Mouse (Mus musculus): Measurements from ENCODE around the gene Crip3. TPM values are rescaled to one million over a fixed set of nuclear protein-coding genes. Genes with fewer than 3 reads are reported as not detected.
A peak's percentile ranks its signal among the peaks of the same experiment; 100 is the strongest.

Gene Crip3
- total and polyA plus RNA-seq, 2 experiments from 2014 or later = 1.00 TPM; not detected in 1

DNA sequence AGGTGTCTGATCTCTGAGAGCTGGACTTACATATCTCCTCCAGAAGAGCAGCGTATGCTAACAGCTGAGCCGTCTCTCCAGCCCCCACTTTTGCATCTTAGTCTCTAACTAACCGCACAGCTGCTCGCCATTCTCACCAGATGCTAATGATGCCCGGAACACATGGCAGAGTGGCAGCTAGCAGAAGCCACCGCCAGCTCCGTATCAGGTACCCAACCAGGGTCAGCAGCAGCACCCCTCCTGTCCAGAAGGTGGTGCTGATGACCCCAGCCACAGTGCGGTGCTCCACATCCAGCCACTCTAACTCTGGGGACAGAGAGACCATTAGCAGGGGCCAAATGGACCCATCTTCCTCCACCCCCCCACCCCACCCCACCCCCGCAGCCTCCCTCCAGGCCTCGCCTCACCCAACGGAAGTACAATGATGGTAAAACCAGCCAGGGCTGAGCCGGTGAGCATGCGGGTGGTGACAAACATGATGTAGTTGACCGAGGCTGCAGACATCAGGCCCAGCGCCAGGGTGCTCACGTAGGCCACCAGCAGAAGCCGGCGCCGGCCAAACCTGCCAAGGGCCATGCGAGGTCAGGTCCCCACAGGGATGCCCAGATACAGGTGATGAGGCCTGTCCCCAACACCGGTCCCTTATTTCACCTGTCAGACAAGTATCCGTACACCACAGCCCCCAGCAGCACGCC lies 8.1 kb downstream of the Crip3 start:
- TF ChIP-seq CTCF (IDR thresholded peaks at IDR 0.05; ENCODE audit: low read depth) (peak; percentile 72), EP300 (IDR thresholded peaks at IDR 0.05; ENCODE audit: low read depth) (no peak)
- WGBS = 25% methylated on average over 23 of the region's 23 CpGs
- H3K36me3 ChIP-seq (replicated peaks; ENCODE audit: control insufficient read depth, insufficient read depth, low read length) = no peaks in the 10 kb centered on the region
- H3K4me1 ChIP-seq (ENCODE audit: control insufficient read depth, insufficient read depth) = no peaks in the 10 kb centered on the region
- DNase-seq (ENCODE audit: low spot score) = peak; percentile 36
- H3K9me3 ChIP-seq (replicated peaks; ENCODE audit: control insufficient read depth, low read length) = no peaks in the 10 kb centered on the region
- ATAC-seq (ENCODE audit: insufficient read depth, low read depth) = peak; percentile 60
- no peak overlapping the region for H3K27ac ChIP-seq (ENCODE audit: low read depth)
- no peak overlapping the region for H3K9ac ChIP-seq (replicated peaks; ENCODE audit: low read depth, low read length)
- no peak overlapping the region for H3K4me2 ChIP-seq (ENCODE audit: low read depth, low read length)
- peaks cover 25% of the 10 kb centered on the region for H3K27me3 ChIP-seq (ENCODE audit: control insufficient read depth, insufficient read depth, low read length)
- H3K4me3 ChIP-seq (ENCODE audit: low read depth, low read length) = no peak overlapping the region

DNA sequence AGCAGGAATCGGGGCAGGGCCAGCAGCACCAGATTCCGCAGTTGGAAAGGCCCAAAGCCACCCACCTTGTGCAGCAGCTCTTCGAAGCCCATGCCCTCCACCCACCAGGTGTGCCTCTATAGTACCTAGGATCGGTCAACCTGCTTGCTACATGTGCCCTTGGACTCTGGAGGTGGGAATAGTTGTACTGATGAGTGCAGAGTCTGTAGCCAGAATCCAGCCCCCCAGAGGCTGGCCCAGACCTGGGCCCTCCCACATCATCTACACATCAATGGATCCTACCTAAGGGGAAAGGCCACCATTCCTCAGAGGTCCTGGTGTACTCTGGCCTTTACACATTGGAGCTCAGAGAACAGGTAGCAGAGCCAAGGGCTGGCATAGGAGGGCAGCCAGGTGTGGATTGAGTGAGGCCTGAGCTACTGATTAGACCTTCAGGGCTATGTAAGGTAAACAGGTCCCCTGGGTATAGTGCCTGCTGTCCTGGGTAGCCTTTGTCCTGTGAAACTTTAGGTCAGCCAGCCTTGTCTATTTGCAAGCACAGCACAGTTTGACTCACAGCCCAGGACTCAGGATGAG lies 9.7 kb downstream of the Crip3 start, which contains the start of gene Slc22a7:
Gene Slc22a7, minus strand, starts transcription at position 160 of the 576 bp plus-strand sequence.
- Histone ChIP-seq H3K36me3 (replicated peaks; ENCODE audit: control insufficient read depth, insufficient read depth, low read length) (no peaks in the 10 kb centered on the region), H3K4me2 (ENCODE audit: low read depth, low read length) (no peak within 1 kb of the TSS), H3K27ac (ENCODE audit: low read depth) (no peak within 1 kb of the TSS), H3K4me3 (ENCODE audit: low read depth, low read length) (no peak within 1 kb of the TSS), H3K4me1 (ENCODE audit: control insufficient read depth, insufficient read depth) (no peaks in the 10 kb centered on the region), H3K9ac (replicated peaks; ENCODE audit: low read depth, low read length) (no peak within 1 kb of the TSS), H3K27me3 (ENCODE audit: control insufficient read depth, insufficient read depth, low read length) (peaks cover 41% of the 10 kb centered on the region), H3K9me3 (replicated peaks; ENCODE audit: control insufficient read depth, low read length) (no peaks in the 10 kb centered on the region)
- DNase-seq (ENCODE audit: low spot score) = no peak
- TF ChIP-seq CTCF (IDR thresholded peaks at IDR 0.05; ENCODE audit: low read depth) (no peak), EP300 (IDR thresholded peaks at IDR 0.05; ENCODE audit: low read depth) (no peak)
- WGBS = 87% methylated on average over 4 of the region's 4 CpGs
- no peak for ATAC-seq (ENCODE audit: insufficient read depth, low read depth)

DNA sequence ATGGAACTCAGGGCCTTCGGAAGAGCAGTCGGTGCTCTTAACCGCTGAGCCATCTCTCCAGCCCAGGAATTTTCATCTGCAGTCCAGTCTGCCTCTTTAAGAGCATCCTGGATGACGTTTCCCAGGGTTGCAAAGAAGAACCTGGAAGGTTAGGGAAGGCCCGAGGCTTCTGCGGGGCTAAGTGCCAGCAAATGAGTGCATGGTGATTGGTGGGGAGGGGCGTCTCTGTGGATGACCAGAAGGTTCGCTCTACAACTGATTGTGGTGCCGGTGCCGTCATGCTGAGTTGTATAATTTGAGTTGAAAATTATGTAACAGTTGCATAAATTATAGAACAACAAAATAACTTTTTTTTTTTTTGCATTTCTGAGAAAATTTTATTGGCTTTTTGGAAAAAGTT lies 10.4 kb downstream of the Crip3 start:
- ATAC-seq (ENCODE audit: insufficient read depth, low read depth) (no peak), DNase-seq (ENCODE audit: low spot score) (no peak)
- Histone ChIP-seq H3K27ac (ENCODE audit: low read depth) (no peak overlapping the region), H3K4me1 (ENCODE audit: control insufficient read depth, insufficient read depth) (no peaks in the 10 kb centered on the region), H3K4me2 (ENCODE audit: low read depth, low read length) (no peak overlapping the region), H3K9ac (replicated peaks; ENCODE audit: low read depth, low read length) (no peak overlapping the region), H3K4me3 (ENCODE audit: low read depth, low read length) (no peak overlapping the region), H3K9me3 (replicated peaks; ENCODE audit: control insufficient read depth, low read length) (no peaks in the 10 kb centered on the region), H3K27me3 (ENCODE audit: control insufficient read depth, insufficient read depth, low read length) (peaks cover 46% of the 10 kb centered on the region), H3K36me3 (replicated peaks; ENCODE audit: control insufficient read depth, insufficient read depth, low read length) (no peaks in the 10 kb centered on the region)
- TF ChIP-seq CTCF (IDR thresholded peaks at IDR 0.05; ENCODE audit: low read depth) = no peak
- 90% methylated on average over 10 of the region's 10 CpGs for WGBS

DNA sequence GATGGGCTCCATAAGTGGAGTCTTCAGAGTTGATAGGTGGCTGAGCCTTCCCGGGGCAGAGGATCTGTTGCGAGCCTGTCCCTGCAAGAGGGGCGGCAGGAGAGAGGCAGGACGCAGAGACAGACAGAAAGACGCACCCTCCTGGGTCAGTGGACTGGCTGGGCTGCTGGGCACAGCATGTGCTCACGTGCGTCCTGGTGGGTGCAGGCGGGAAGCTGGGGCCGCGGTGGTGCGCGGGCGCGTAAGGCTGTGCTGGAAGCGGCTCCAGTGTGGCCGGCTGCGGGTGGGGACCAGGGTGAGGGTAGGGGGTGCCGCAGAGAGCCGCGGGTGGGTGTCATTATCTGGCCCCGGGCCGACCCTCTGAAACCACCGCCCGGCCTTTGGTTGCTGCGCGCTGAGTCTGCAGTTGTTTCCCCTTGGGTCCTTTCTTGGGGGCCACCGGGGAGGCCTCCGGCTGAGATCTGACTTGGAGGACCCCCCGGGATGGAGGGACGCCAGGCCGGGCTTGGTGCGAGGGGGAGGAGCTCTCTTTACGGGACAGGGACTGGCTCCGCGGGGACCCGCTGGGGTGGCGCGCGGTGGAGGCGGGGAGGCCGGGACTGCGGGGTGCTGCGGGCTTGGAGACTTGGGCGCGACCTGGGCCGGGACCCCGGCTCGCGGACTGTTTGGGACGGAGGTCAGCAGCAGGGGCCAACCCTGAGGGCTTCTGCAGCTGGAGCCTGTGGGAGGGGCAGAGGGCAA lies 16.3 kb downstream of the Crip3 start:
- no peaks in the 10 kb centered on the region for H3K9me3 ChIP-seq (replicated peaks; ENCODE audit: control insufficient read depth, low read length)
- TF ChIP-seq EP300 (IDR thresholded peaks at IDR 0.05; ENCODE audit: low read depth) (no peak), CTCF (IDR thresholded peaks at IDR 0.05; ENCODE audit: low read depth) (no peak)
- peak overlapping the region; percentile 41 for H3K4me3 ChIP-seq (ENCODE audit: low read depth, low read length)
- no peak overlapping the region; the same call in 1 of the 2 replicates for H3K9ac ChIP-seq (replicated peaks; ENCODE audit: low read depth, low read length)
- ATAC-seq (ENCODE audit: insufficient read depth, low read depth) = peak; percentile 18; the same call in 1 of the 2 replicates
- H3K27me3 ChIP-seq (ENCODE audit: control insufficient read depth, insufficient read depth, low read length) = peaks cover 53% of the 10 kb centered on the region
- peak overlapping the region; percentile 65 for H3K4me2 ChIP-seq (ENCODE audit: low read depth, low read length)
- H3K36me3 ChIP-seq (replicated peaks; ENCODE audit: control insufficient read depth, insufficient read depth, low read length) = no peaks in the 10 kb centered on the region
- no peaks in the 10 kb centered on the region for H3K4me1 ChIP-seq (ENCODE audit: control insufficient read depth, insufficient read depth)
- 4% methylated on average over 48 of the region's 50 CpGs for WGBS
- H3K27ac ChIP-seq (ENCODE audit: low read depth) = no peak overlapping the region
- DNase-seq (ENCODE audit: low spot score) = no peak

DNA sequence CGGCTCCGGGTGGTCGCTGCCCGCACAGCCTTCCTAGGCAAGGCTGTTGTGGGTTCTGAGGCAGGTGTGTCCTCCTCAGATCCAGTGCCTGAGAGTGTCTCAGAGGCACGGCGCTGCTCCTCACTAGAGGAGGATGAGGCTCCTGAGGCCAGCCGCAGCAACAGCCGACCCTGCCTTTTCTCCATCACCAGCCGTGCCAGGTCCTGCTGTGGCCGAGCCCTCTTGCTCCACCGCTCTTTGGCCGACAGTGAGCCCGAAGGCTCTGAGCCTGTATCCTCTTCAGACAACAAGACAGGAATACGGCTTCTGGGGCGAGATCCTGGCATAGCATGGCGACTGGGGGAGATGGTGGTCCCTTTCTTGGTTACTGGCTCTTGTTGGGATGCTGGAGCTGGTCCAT lies 17.5 kb downstream of the Crip3 start:
- WGBS = 93% methylated on average over 16 of the region's 16 CpGs
- ATAC-seq (ENCODE audit: insufficient read depth, low read depth) (no peak), DNase-seq (ENCODE audit: low spot score) (no peak)
- no peaks in the 10 kb centered on the region for H3K9me3 ChIP-seq (replicated peaks; ENCODE audit: control insufficient read depth, low read length)
- no peak overlapping the region for H3K27ac ChIP-seq (ENCODE audit: low read depth)
- no peak overlapping the region for H3K9ac ChIP-seq (replicated peaks; ENCODE audit: low read depth, low read length)
- H3K4me2 ChIP-seq (ENCODE audit: low read depth, low read length) = no peak overlapping the region
- no peaks in the 10 kb centered on the region for H3K4me1 ChIP-seq (ENCODE audit: control insufficient read depth, insufficient read depth)
- H3K27me3 ChIP-seq (ENCODE audit: control insufficient read depth, insufficient read depth, low read length) = peaks cover 53% of the 10 kb centered on the region
- H3K36me3 ChIP-seq (replicated peaks; ENCODE audit: control insufficient read depth, insufficient read depth, low read length) = no peaks in the 10 kb centered on the region
- TF ChIP-seq CTCF (IDR thresholded peaks at IDR 0.05; ENCODE audit: low read depth) (no peak), EP300 (IDR thresholded peaks at IDR 0.05; ENCODE audit: low read depth) (no peak)
- no peak overlapping the region for H3K4me3 ChIP-seq (ENCODE audit: low read depth, low read length)

All from heart, postnatal 0 days (tissue).